40 mouse cellular contexts compared by ENCODE assay signal in the genomic region with DNA sequence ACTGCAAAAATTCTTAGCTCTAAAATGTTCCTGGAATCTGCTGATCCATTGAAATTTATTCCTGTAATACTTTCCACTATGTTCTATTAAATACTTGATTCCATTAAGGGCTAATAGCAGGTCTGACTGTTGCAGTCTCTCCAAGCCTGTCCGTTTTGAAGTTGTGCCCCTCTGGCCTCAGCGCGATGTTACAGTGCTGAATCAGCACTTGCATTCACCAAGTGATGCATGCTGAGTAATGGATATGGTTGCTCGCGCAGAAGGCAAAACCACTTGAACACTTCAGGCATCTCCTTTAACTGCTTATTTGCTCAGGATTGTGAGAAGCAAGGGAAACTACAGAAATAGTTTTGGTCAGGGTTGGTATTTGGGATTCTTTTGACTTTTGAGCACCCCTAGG. TPM values are rescaled to one million over a fixed set of nuclear protein-coding genes. Genes with fewer than 3 reads are reported as not detected.
DNase-seq lines count a peak whose midpoint lies in the region; ATAC-seq and TF ChIP-seq lines count a peak whose summit lies in the region.
"Had no signal": no experiment of that assay in that cellular context is flagged by ENCODE, and none has a peak within 500 bp of the region (broad histone marks: within the 10 kb centered on the region; RNA-seq: fewer than 3 reads in every experiment).

No protein-coding gene starts in this region.

- H3K27me3 ChIP-seq in kidney, embryonic 16.5 days (ENCODE audit: insufficient read depth, low read length), result no peaks in the 10 kb centered on the region
- H3K27me3 ChIP-seq: embryonic facial prominence, embryonic 13.5 days; heart, embryonic 13.5 days; hindbrain, embryonic 15.5 days; kidney, embryonic 15.5 days; midbrain, embryonic 13.5 days; neural tube, embryonic 12.5 days had no signal

- H3K36me3 ChIP-seq in kidney, embryonic 16.5 days (ENCODE audit: insufficient read depth, low read length), result no peaks in the 10 kb centered on the region
- no peaks in the 10 kb centered on the region for H3K36me3 ChIP-seq in ES-E14 (ENCODE audit: control insufficient read depth, insufficient read depth, low read length, poor library complexity, severe bottlenecking)
- H3K36me3 ChIP-seq: embryonic facial prominence, embryonic 13.5 days; G1E; heart, embryonic 13.5 days; hindbrain, embryonic 10.5 days; hindbrain, embryonic 15.5 days; kidney, embryonic 15.5 days; midbrain, embryonic 13.5 days; neural tube, embryonic 12.5 days had no signal

- no peak overlapping the region for H3K4me3 ChIP-seq in kidney, embryonic 16.5 days (ENCODE audit: low read length)
- no peak overlapping the region for H3K4me3 ChIP-seq in ES-E14 (ENCODE audit: insufficient read depth in 1 of 2, low read depth in 1 of 2, low read length in 2 of 2, poor library complexity in 1 of 2, severe bottlenecking in 1 of 2)
- H3K4me3 ChIP-seq: embryonic facial prominence, embryonic 13.5 days; erythroblast, embryonic 14.5 days; gastrocnemius, adult 2 months; heart, adult 2 months; heart, embryonic 13.5 days; hindbrain, embryonic 10.5 days; hindbrain, embryonic 15.5 days; kidney, embryonic 15.5 days; midbrain, embryonic 13.5 days; neural tube, embryonic 12.5 days had no signal

- no peak for ATAC-seq in kidney, embryonic 16.5 days (ENCODE audit: low FRiP score, low TSS enrichment)
- ATAC-seq in megakaryocyte progenitor cell, adult 5-6 weeks (replicated peaks; ENCODE audit: poor library complexity), result peak; percentile 44; the same call in 1 of the 2 replicates
- ATAC-seq: forebrain, embryonic 16.5 days; inflammation-experienced regulatory T-cells, adult 6 months; midbrain, embryonic 13.5 days had no signal

- WGBS in kidney, embryonic 16.5 days, result 50% methylated on average over 5 of the region's 5 CpGs

- no peaks in the 10 kb centered on the region for H3K9me3 ChIP-seq in kidney, embryonic 16.5 days (ENCODE audit: low read length)
- H3K9me3 ChIP-seq in ES-E14 (ENCODE audit: control insufficient read depth, insufficient read depth, low read depth, low read length), result no peaks in the 10 kb centered on the region
- H3K9me3 ChIP-seq: embryonic facial prominence, embryonic 13.5 days; G1E; heart, embryonic 13.5 days; hindbrain, embryonic 10.5 days; hindbrain, embryonic 15.5 days; kidney, embryonic 15.5 days; midbrain, embryonic 13.5 days; neural tube, embryonic 12.5 days had no signal

- no peak for DNase-seq in kidney, adult 9 months
- DNase-seq in 3134 (ENCODE audit: extremely low read depth, insufficient read length, low spot score), result peak; percentile 23
- DNase-seq in ES-E14 (ENCODE audit: low read depth, low spot score), result no peak
- DNase-seq in adrenal gland, postnatal 25 days, result no peak
- no peak for DNase-seq in heart, adult 18-20 months
- DNase-seq: adrenal gland, postnatal 36 days; B cell, adult 2 months; cerebellum, adult 2 months; cerebellum, postnatal 14 days; embryo, embryonic 11 days; gastrocnemius, adult 2 months; gastrocnemius, postnatal 36 days; heart, adult 2 months; heart, postnatal 14 days; kidney, adult 11 months; kidney, postnatal 36 days; layer of hippocampus, postnatal 36 days; left cerebral cortex, postnatal 4 days; liver; lung, adult 2 months; lung, postnatal 4 days; right cerebral cortex, postnatal 4 days; thymus, adult 2 months; thymus, postnatal 36 days had no signal

- no peak overlapping the region for H3K4me2 ChIP-seq in kidney, embryonic 16.5 days (replicated peaks; ENCODE audit: low read depth, low read length)
- H3K4me2 ChIP-seq: embryonic facial prominence, embryonic 13.5 days; heart, embryonic 13.5 days; hindbrain, embryonic 15.5 days; kidney, embryonic 15.5 days; midbrain, embryonic 13.5 days; neural tube, embryonic 12.5 days had no signal

- H3K27ac ChIP-seq in kidney, embryonic 16.5 days (ENCODE audit: low read length), result 0 out of 2 replicates have a peak overlapping the region, but pooled peaks have one; percentile 24
- no peak overlapping the region for H3K27ac ChIP-seq in ES-E14 (ENCODE audit: insufficient read depth, low read depth, low read length, poor library complexity, severe bottlenecking)
- H3K27ac ChIP-seq: embryonic facial prominence, embryonic 13.5 days; gastrocnemius, adult 2 months; heart, adult 2 months; heart, embryonic 13.5 days; hindbrain, embryonic 10.5 days; hindbrain, embryonic 15.5 days; kidney, embryonic 15.5 days; liver, embryonic 14.5 days; midbrain, embryonic 13.5 days; neural tube, embryonic 12.5 days; stomach, postnatal 0 days had no signal

- H3K4me1 ChIP-seq in kidney, embryonic 16.5 days (ENCODE audit: insufficient read depth, low read length), result no peaks in the 10 kb centered on the region; the same call in 1 of the 2 replicates
- H3K4me1 ChIP-seq in ES-E14 (ENCODE audit: control insufficient read depth in 2 of 2, insufficient read depth in 2 of 2, low read length in 2 of 2, poor library complexity in 1 of 2), result no peaks in the 10 kb centered on the region
- H3K4me1 ChIP-seq: embryonic facial prominence, embryonic 13.5 days; hindbrain, embryonic 10.5 days; hindbrain, embryonic 15.5 days; midbrain, embryonic 13.5 days; neural tube, embryonic 12.5 days had no signal

- no peak overlapping the region for H3K9ac ChIP-seq in kidney, embryonic 16.5 days (replicated peaks; ENCODE audit: low read length)
- no peak overlapping the region for H3K9ac ChIP-seq in ES-E14 (ENCODE audit: insufficient read depth, low read depth, low read length, poor library complexity, severe bottlenecking)
- H3K9ac ChIP-seq: embryonic facial prominence, embryonic 13.5 days; heart, embryonic 13.5 days; hindbrain, embryonic 15.5 days; kidney, embryonic 15.5 days; liver, embryonic 14.5 days; midbrain, embryonic 13.5 days; neural tube, embryonic 12.5 days had no signal

- in situ Hi-C loops in ES-E14 (cut with MboI; ENCODE audit: low sequenced_read_pairs in 2 of 2, unreplicated experiment in 2 of 2), result no loop called here

TF ChIP-seq in ES-E14, 5 proteins besides CTCF, POLR2A, EP300 and RAD21:
- TF ChIP-seq MAFK (IDR thresholded peaks at IDR 0.05; ENCODE audit: insufficient read depth, low read depth, low read length) (peak; percentile 88), ZNF384 (IDR thresholded peaks at IDR 0.05; ENCODE audit: low read depth, low read length) (no peak)

RNA-seq across cellular contexts. Expression of gene Gm9887, which starts 38.5 kb away (rescaled TPM):
- 1.1 and 1.7 TPM in 2 replicates for polyA plus RNA-seq in kidney, embryonic 16.5 days (2015; fragmentation: Nextera tagmentation; extraction: Ambion mirVana)
- total RNA-seq in ES-E14 (2012; rRNA removed), result 1.4 and 2.6 TPM in 2 replicates
- not detected in 2 replicates for total RNA-seq in megakaryocyte progenitor cell, adult 5-6 weeks (2015)
- 1.5 TPM in 1 of 2 replicates, not detected in the other for total RNA-seq in megakaryocyte progenitor cell, adult 5-6 weeks (2017)
- 1.5 TPM in 1 of 2 replicates, not detected in the other for total RNA-seq in adrenal gland, postnatal 25 days (2021)
- total RNA-seq in heart, adult 18-20 months (2021), result under 1 TPM; 0.49 to 0.77 TPM
- total RNA-seq: gastrocnemius, adult 2 months; gastrocnemius, postnatal 36 days; megakaryocyte-erythroid progenitor cell, adult 5-6 weeks had no signal
- polyA plus RNA-seq: inflammation-experienced regulatory T-cells, adult 6 months had no signal

RNA-seq across cellular contexts. Expression of gene Arf6, which starts 38.8 kb away (rescaled TPM):
- polyA plus RNA-seq in kidney, embryonic 16.5 days (2015; fragmentation: Nextera tagmentation; extraction: Ambion mirVana), result 34.6 and 34.9 TPM in 2 replicates
- 74.7 and 89.3 TPM in 2 replicates for total RNA-seq in ES-E14 (2012; rRNA removed)
- 89.6 and 90.6 TPM in 2 replicates for total RNA-seq in megakaryocyte progenitor cell, adult 5-6 weeks (2015)
- 145 and 148 TPM in 2 replicates for total RNA-seq in megakaryocyte progenitor cell, adult 5-6 weeks (2017)
- 112 and 118 TPM in 2 replicates for total RNA-seq in adrenal gland, postnatal 25 days (2021)
- total RNA-seq in heart, adult 18-20 months (2021), result 10 to 100 TPM; 36.6 to 38.1 TPM

RNA-seq across cellular contexts. Expression of gene Nemf, which starts 53.8 kb away (rescaled TPM):
- 80.3 and 92.7 TPM in 2 replicates for polyA plus RNA-seq in kidney, embryonic 16.5 days (2015; fragmentation: Nextera tagmentation; extraction: Ambion mirVana)
- total RNA-seq in ES-E14 (2012; rRNA removed), result 46.9 and 47.9 TPM in 2 replicates
- 62.7 and 76.9 TPM in 2 replicates for total RNA-seq in megakaryocyte progenitor cell, adult 5-6 weeks (2015)
- total RNA-seq in megakaryocyte progenitor cell, adult 5-6 weeks (2017), result 80.0 and 130 TPM in 2 replicates
- 41.7 and 47.0 TPM in 2 replicates for total RNA-seq in adrenal gland, postnatal 25 days (2021)
- 10 to 100 TPM; 22.8 to 23.2 TPM for total RNA-seq in heart, adult 18-20 months (2021)
